In genomic region chr17:31419598-31419950, GRCm38 (mm10) we compare ENCODE assay signal across 13 mouse cellular contexts. TPM values are rescaled to one million over a fixed set of nuclear protein-coding genes. Genes with fewer than 3 reads are reported as not detected.
DNase-seq lines count a peak whose midpoint lies in the region; ATAC-seq and TF ChIP-seq lines count a peak whose summit lies in the region.
"Had no signal": no experiment of that assay in that cellular context is flagged by ENCODE, and none has a peak within 500 bp of the region (broad histone marks: within the 10 kb centered on the region; RNA-seq: fewer than 3 reads in every experiment).

No protein-coding gene starts in this region.

- no peaks in the 10 kb centered on the region for H3K27me3 ChIP-seq in cerebellum, adult 2 months (ENCODE audit: control insufficient read depth, insufficient read depth, low read length)
- H3K27me3 ChIP-seq in heart, postnatal 0 days (ENCODE audit: control insufficient read depth, insufficient read depth, low read length), result no peaks in the 10 kb centered on the region
- no peaks in the 10 kb centered on the region for H3K27me3 ChIP-seq in lung, embryonic 16.5 days (ENCODE audit: control insufficient read depth, insufficient read depth, low read depth, low read length)
- no peaks in the 10 kb centered on the region for H3K27me3 ChIP-seq in stomach, embryonic 15.5 days (replicated peaks)

- TF ChIP-seq EP300 in heart, postnatal 0 days (IDR thresholded peaks at IDR 0.05; ENCODE audit: low read depth), result no peak

- H3K27ac ChIP-seq in cerebellum, adult 2 months (ENCODE audit: insufficient read depth, low read length), result peak overlapping the region; percentile 84
- peak overlapping the region; percentile 35 for H3K27ac ChIP-seq in heart, postnatal 0 days (ENCODE audit: low read depth)
- H3K27ac ChIP-seq in lung, embryonic 16.5 days (ENCODE audit: low read length), result peak overlapping the region; percentile 81
- H3K27ac ChIP-seq in stomach, embryonic 15.5 days, result peak overlapping the region; percentile 70
- H3K27ac ChIP-seq: liver, embryonic 14.5 days had no signal

- WGBS in cerebellum, adult 2 months, result 39% methylated on average over 2 of the region's 2 CpGs
- WGBS in heart, postnatal 0 days, result 34% methylated on average over 2 of the region's 2 CpGs
- 53% methylated on average over 2 of the region's 2 CpGs for WGBS in lung, embryonic 16.5 days
- WGBS in stomach, embryonic 15.5 days, result 62% methylated on average over 2 of the region's 2 CpGs

- no peak overlapping the region for H3K9ac ChIP-seq in heart, postnatal 0 days (replicated peaks; ENCODE audit: low read depth, low read length)
- H3K9ac ChIP-seq in lung, embryonic 16.5 days (ENCODE audit: low read length), result peak overlapping the region; percentile 22; the same call in 1 of the 2 replicates
- H3K9ac ChIP-seq in stomach, embryonic 15.5 days, result no peak overlapping the region
- H3K9ac ChIP-seq: liver, embryonic 14.5 days had no signal

- no peaks in the 10 kb centered on the region for H3K9me3 ChIP-seq in heart, postnatal 0 days (replicated peaks; ENCODE audit: control insufficient read depth, low read length)
- H3K9me3 ChIP-seq in lung, embryonic 16.5 days (ENCODE audit: control insufficient read depth, low read length), result no peaks in the 10 kb centered on the region
- H3K9me3 ChIP-seq in stomach, embryonic 15.5 days, result no peaks in the 10 kb centered on the region

- ATAC-seq in heart, postnatal 0 days (ENCODE audit: insufficient read depth, low read depth), result peak; percentile 50; the same call in 1 of the 2 replicates
- ATAC-seq in lung, embryonic 16.5 days (ENCODE audit: low read depth), result no peak
- ATAC-seq in stomach, embryonic 15.5 days (ENCODE audit: insufficient read depth, low FRiP score, low read depth), result no peak

- peaks cover 50% of the 10 kb centered on the region for H3K4me1 ChIP-seq in cerebellum, adult 2 months (ENCODE audit: control insufficient read depth, insufficient read depth, low read length)
- peaks cover 22% of the 10 kb centered on the region for H3K4me1 ChIP-seq in heart, postnatal 0 days (ENCODE audit: control insufficient read depth, insufficient read depth)
- H3K4me1 ChIP-seq in lung, embryonic 16.5 days (replicated peaks; ENCODE audit: control insufficient read depth, insufficient read depth, low read length), result peaks cover 39% of the 10 kb centered on the region
- peaks cover 15% of the 10 kb centered on the region for H3K4me1 ChIP-seq in stomach, embryonic 15.5 days

- no peak for TF ChIP-seq CTCF in cerebellum, adult 2 months (IDR thresholded peaks at IDR 0.05; ENCODE audit: borderline replicate concordance, insufficient read depth, low read depth, low read length)
- no peak for TF ChIP-seq CTCF in heart, postnatal 0 days (IDR thresholded peaks at IDR 0.05; ENCODE audit: low read depth)

- H3K4me3 ChIP-seq in cerebellum, adult 2 months (replicated peaks; ENCODE audit: insufficient read depth, low read depth, low read length), result no peak overlapping the region
- H3K4me3 ChIP-seq in heart, postnatal 0 days (ENCODE audit: low read depth, low read length), result no peak overlapping the region
- no peak overlapping the region for H3K4me3 ChIP-seq in lung, embryonic 16.5 days (ENCODE audit: low read length)
- no peak overlapping the region for H3K4me3 ChIP-seq in stomach, embryonic 15.5 days (replicated peaks)

- no peak overlapping the region for H3K4me2 ChIP-seq in heart, postnatal 0 days (ENCODE audit: low read depth, low read length)
- no peak overlapping the region for H3K4me2 ChIP-seq in lung, embryonic 16.5 days (ENCODE audit: low read depth, low read length)
- H3K4me2 ChIP-seq in stomach, embryonic 15.5 days, result no peak overlapping the region
- H3K4me2 ChIP-seq: midbrain, embryonic 11.5 days had no signal

- peak in 1 of 2 experiments; percentile 34 for DNase-seq in cerebellum, adult 2 months
- no peak for DNase-seq in cerebellum, postnatal 25 days
- no peak for DNase-seq in heart, postnatal 0 days (ENCODE audit: low spot score)
- no peak for DNase-seq in heart, adult 9 months (ENCODE audit: low spot score in 2 of 2)
- no peak for DNase-seq in lung, adult 18-20 months
- no peak for DNase-seq in urinary bladder, adult 2 months (ENCODE audit: low spot score)
- DNase-seq: adrenal gland, adult 2 months; kidney, adult 8-10 months; thymus, postnatal 4 days had no signal

- TF ChIP-seq POLR2A in cerebellum, adult 2 months (IDR thresholded peaks at IDR 0.05; ENCODE audit: borderline replicate concordance, insufficient read depth, low read length), result no peak

- H3K36me3 ChIP-seq in heart, postnatal 0 days (replicated peaks; ENCODE audit: control insufficient read depth, insufficient read depth, low read length), result no peaks in the 10 kb centered on the region
- H3K36me3 ChIP-seq in lung, embryonic 16.5 days (ENCODE audit: control insufficient read depth, insufficient read depth, low read length), result peaks cover 11% of the 10 kb centered on the region; the same call in 1 of the 2 replicates
- H3K36me3 ChIP-seq in stomach, embryonic 15.5 days, result 0 out of 2 replicates have a peak, but pooled peaks cover 5% of the 10 kb centered on the region

RNA-seq across cellular contexts. Expression of gene Pde9a, which starts 33.6 kb away (rescaled TPM):
- polyA plus RNA-seq in cerebellum, adult 2 months (2012; rRNA removed), result 83.1 and 93.0 TPM in 2 replicates
- 2.6 and 19.5 TPM in 2 replicates for total RNA-seq in heart, postnatal 0 days (2014; rRNA removed; ENCODE audit: low replicate concordance)
- 5.7 and 6.6 TPM in 2 replicates for polyA plus RNA-seq in heart, postnatal 0 days (2015; fragmentation: Nextera tagmentation; extraction: Ambion mirVana)
- 29.5 and 31.5 TPM in 2 replicates for polyA plus RNA-seq in lung, embryonic 16.5 days (2015; fragmentation: Nextera tagmentation; extraction: Ambion mirVana)
- 31.8 and 36.6 TPM in 2 replicates for polyA plus RNA-seq in stomach, embryonic 15.5 days (2015; fragmentation: Nextera tagmentation; extraction: Ambion mirVana)
- polyA plus RNA-seq in urinary bladder, adult 2 months (2012; rRNA removed), result 33.1 and 35.0 TPM in 2 replicates
